Mouse (Mus musculus) left cerebral cortex, postnatal 10 days (tissue): Measurements from ENCODE around the gene Fxr1. TPM values are rescaled to one million over a fixed set of nuclear protein-coding genes. Genes with fewer than 3 reads are reported as not detected.
"Not testable (repeated sequence)": the region's sequence is repeated elsewhere in the genome, so short reads cannot be mapped to it uniquely, and the experiment has no call there.

Experiments used
- DNase-seq, 2 experiments: peaks; one replicate each; pipeline ENCODE4 v3.0.0; 2021 to 2022; ENCODE audit warnings: low spot score in 2 of 2, mixed read lengths in 1 of 2; ENCODE audit errors: extremely low spot score in 1 of 2
- intact Hi-C: fragments of 180-260 bp; cut with DNase I; formaldehyde crosslinking; loops from one replicate; pipeline ENCODE4 v1.15.1; 2025
- total RNA-seq, 2 experiments: library from RNA; stranded (reverse); gene quantifications; 2 replicates each; pipeline ENCODE4 v1.2.3; 2021

The Fxr1 gene
- 10 to 100 TPM; 66.0 to 66.3 TPM for total RNA-seq

DNA sequence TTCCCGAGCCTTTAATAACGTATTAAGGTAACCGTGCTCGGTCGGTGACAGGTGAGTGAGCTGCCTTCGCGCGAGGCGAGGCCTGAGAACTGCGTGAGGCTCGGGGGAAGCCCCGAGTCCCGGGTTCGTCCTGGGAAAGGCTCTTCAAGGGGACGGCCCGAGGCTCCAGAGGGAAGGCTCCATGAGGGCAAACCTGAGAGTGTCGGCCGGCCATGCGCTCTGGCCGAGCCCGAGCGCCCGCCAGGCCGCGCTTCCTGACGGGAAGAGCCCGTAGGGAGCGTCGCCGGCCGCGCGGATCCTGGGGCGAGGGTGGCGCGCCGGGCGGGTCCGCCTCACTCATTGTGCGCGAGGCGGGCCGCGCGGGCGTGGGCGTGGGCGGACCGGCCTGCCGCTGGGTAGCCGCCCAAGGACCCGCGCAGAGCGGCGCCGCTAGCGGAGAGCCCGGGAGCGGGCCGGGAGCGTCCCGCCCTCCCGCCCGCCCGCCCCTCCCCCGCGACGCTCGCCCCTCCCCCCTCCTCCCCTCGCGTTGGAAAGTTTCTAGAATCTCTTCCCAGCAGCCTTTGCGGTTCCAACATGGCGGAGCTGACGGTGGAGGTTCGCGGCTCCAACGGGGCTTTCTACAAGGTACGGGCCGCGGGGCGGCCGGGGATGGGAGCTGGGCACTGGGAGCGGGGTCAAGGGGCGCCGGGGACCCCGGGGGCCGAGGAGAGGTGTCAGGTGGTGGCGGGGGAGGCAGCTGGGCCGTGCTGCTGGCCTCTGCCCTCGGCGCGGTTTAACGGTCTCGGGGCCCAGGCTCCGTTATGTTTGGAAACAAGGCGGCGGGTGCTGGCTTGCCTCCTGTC lies at the start of gene Fxr1:
Gene Fxr1 (plus strand): TSS at position 404 of the 842 bp plus-strand sequence.
- intact Hi-C loops = no loop called here
- DNase-seq = peak; percentile 74 to 92

DNA sequence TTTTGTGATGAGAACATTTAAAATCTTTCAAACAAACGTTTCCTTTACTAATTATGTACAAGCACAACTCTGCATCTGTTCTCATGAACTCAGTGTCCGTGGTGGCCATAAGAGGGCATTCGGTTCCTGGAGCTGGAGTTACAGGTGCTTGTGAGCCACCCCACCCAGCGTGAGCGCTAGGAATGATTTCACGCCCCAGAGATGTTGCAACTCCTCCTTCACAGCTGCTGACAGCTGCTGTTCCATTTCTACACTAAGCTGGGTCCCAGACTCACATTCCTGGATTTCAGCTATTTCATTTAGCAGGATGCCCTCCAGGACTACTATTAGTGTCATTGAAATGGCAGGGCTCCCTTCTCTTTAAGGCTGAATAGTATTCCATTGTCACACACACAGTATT lies 40.3 kb upstream of the Fxr1 start:
- DNase-seq = no peak
- intact Hi-C loops = no loop called here

DNA sequence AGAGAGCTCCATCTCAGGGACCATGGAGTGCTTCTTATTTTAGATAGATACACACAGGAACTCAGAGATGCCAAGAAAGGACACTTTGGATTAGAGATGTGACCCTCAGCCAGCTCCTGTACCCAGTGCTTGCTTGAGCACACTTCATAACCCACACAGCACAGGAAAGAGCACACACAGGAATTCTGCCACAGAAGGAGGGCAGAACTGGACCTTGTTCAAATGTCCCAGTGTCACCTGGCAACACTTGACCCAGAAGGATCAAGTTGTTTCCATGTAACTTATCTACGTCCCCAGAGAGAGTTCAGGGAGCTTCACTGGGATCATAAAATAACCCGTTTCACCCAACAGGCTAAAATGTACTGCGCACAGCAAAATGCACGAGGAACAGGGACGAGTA lies 37.0 kb upstream of the Fxr1 start:
- no peak for DNase-seq
- intact Hi-C loops = no loop called here

DNA sequence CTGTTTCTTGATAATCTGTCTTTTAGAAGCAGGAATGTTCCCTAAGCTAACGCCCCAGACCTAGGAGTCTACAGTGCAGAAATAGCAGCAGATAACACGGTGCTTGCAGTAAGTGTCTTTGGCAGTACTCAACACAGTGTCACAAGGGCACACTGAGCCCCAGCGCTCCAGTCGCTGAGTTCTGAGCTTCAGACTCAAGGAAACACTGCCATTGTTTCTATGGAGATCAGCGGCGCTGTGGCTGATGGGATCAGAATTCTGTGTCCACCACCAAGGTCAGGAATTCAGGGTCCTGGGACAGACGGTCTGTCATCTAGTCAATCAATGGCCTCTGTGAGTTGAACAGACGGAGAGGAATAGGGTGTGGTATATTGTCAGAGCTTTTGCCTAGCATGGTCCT lies 30.4 kb upstream of the Fxr1 start:
- DNase-seq = no peak
- intact Hi-C loops = no loop called here

DNA sequence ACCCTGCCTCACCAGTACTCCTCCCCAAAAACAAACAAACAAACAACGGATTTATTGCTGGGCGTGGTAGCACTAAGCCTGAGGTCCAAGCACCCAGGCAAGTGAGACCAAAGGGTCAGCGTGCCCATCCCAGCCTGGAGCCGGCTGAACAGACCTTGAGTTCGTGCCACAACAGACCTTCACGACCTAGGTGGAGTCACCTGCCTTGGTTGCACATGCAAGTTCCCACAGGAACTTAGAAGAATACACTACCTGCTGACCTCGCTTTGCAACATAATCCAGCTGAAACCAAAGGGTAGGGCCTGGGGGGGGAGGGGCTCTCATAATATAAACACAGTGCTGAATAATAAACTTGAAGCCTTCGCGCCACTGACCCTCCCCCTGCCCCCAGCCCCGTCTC lies 29.3 kb upstream of the Fxr1 start:
- intact Hi-C loops = no loop called here
- no peak for DNase-seq

DNA sequence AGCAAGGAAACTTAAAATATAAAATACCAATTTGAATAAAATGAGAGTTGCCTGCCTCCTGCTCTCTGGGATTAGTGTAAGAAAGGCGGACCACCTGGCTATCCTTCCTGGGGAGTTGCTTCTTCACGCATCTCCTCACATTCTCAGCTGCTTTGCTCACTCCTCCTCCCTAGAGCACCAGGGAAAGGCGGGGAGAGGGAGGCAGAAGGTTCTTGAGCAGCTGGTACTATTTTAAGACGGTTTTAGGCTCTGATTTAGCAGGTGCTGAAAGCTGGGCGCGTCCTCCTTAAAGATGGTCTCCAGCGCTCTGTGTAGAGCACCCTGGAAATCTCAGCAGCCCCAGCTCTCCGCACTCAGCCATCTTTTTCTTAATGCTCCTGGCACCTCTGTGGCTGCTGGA lies 28.8 kb upstream of the Fxr1 start:
- intact Hi-C loops = no loop called here
- no peak for DNase-seq

DNA sequence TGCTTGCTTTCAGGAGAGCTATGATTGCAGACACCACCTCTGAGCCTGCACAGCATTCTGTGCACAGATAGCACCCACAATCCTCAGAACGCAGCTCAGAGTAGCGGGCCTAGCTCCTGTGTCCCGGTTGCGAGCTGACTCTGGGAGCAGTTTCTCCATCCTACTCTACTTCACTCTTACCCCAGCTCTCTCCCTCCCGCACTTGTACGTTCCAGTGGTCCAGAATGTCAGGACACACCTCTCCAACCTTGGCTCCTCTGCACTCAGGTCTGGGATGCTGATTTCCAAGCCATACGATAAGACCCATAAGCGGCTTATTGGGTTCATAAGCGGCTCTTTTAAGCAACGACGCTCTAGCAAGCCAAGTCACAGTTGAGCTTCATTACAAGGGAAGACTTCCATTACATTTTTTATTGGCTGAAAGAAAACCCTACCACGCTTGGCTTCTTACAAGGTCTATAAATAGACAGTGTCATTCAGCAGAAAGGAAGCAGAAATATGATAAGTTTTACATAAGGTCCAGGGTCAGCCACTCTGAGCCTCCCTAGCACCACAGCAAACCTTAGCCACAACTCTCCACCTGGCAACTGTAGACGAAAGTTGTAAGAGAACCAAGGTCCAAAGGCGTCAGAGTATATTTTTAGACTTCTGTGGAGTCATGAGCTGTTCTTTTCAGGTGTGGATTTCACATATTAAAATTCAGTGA lies 26.2 kb upstream of the Fxr1 start:
- intact Hi-C loops = no loop called here

DNA sequence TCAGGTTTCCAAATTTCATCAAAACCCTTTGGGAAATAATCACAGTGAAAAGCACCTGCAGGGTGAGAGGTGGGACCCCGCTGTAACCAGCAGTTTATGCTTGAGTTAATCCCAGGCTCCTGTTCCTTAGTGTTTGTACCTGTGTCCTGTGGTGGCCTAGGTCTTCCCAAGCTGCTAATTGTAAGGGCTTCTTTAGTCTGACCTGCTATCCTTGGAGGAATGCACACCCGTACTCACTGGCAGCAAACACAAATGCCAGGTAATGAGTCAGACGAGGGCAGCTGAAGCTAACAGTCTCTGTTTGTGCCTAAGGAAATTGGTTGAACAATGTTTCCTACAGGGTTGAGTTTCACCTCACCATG lies 25.6 kb upstream of the Fxr1 start:
- no peak for DNase-seq

More for the DNA sequence above, 26.2 kb upstream of the Fxr1 start:
- no peak for DNase-seq

DNA sequence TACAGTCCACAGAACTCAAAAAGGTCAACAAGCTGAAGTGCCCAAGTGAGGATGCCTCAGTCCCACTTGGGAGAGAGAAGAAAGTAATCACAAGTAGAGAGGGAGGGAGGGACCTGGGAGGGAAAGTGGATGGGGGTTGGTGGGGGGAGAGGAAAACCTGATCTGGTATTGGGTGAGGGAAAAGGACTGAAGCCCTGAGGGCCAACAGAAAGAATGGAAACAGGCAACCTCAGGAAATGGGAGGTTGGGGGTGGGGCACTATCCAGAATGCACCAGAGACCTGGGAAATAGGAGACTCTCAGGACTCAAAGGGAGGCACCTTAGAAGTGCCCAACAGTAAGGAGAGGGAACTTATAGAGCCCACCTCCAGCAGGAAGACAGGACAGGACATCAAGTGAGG lies 18.1 kb upstream of the Fxr1 start:
- intact Hi-C loops, DNase-seq: not testable (repeated sequence)

More for the DNA sequence above, 25.6 kb upstream of the Fxr1 start:
- intact Hi-C loops = no loop called here

DNA sequence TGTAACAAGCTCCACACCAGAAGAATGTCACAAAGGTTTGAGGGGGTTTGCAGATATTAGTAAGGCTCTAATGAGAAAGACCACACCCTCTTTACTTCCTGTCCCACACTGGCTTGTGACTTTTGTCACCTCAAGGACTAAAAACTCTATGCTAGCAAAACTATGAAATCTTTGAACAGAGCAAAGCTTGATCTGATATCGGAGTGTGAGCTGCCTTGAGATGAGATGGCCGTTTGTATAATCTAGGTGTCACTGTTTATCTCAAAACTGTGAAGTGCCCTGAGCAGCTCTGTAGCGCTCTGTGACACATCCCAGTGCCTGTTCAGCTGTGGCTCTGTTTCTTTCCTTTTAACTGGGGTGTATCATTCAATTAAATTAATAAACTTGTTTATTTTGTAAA lies 15.9 kb upstream of the Fxr1 start:
- no peak for DNase-seq
- intact Hi-C loops = no loop called here

DNA sequence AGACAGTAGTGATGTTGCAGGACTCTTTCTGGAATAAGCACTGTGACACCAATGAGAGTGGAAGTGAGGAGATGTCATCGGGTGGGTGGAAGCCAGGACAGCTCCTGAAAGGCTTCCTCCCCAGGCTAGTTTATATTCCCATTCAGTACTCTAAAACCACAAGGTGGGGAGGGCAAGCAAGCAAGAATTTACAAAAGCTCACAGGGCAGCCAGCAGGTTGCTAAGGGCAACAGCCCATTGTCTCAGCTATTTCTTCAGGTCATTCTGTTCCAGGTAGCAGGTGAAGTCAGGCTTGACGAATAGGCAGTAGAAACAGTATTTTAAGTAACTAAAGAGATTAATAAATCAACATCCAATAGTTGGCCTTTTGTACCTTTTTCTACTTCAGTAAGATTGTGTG lies 13.4 kb upstream of the Fxr1 start:
- intact Hi-C loops = no loop called here
- no peak for DNase-seq

DNA sequence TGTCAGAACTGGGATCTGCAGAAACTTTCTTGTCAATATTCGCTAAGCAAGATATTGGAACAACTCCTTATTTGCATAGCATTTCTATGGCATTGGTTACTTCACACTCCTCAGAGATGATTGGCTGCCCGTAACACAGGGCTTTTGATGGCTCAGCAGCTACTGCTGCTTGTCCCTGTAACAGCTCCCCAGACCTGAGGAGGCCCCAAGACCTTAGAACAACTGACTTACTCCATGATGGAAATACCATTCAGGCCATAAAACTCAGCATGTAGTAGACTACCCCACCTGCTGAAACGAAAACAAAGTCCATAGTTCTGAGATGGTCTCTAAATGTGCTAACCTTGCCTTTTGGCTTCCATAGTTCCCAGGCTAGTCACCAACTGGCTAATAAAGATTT lies 12.9 kb upstream of the Fxr1 start:
- intact Hi-C loops = no loop called here
- no peak for DNase-seq

DNA sequence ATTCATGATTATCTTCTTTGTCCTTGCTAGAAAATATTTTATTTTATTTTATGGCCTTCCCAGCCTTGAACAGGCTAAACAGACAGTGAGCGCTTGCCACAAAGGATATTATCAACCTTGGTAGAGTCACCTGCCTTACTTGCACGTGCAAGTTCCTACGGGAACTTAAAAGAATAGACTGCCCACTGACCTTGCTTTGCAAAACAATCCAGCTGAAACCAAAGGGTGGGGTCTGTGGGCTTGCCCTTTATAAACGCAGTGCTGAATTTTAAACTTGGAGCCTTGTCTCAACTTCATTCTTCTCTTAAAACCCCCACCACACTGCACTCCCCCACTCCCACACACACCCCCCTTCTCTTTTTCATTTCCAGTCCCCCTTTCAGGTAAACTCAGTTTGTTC lies 12.1 kb upstream of the Fxr1 start:
- intact Hi-C loops = no loop called here
- DNase-seq = no peak

DNA sequence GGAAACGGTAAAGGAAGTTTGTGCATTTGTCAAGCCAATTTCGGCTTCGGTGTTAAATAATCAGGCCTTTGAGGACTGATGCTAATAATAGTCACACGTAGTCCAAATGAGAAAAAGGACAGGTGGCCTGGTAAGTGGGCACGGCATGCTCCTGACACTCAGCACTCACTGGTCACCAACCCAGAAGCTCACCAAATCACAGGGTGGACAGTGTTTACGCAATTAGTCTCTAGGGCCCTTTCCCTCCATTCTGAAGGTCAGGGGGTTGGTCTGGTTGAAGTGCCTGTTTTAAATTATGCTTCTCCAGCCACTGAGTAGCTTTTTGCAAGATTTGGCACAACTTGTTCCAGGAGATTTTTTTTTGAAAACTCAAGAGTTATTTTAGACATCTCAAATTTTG lies 11.6 kb upstream of the Fxr1 start:
- intact Hi-C loops = no loop called here
- DNase-seq = no peak

DNA sequence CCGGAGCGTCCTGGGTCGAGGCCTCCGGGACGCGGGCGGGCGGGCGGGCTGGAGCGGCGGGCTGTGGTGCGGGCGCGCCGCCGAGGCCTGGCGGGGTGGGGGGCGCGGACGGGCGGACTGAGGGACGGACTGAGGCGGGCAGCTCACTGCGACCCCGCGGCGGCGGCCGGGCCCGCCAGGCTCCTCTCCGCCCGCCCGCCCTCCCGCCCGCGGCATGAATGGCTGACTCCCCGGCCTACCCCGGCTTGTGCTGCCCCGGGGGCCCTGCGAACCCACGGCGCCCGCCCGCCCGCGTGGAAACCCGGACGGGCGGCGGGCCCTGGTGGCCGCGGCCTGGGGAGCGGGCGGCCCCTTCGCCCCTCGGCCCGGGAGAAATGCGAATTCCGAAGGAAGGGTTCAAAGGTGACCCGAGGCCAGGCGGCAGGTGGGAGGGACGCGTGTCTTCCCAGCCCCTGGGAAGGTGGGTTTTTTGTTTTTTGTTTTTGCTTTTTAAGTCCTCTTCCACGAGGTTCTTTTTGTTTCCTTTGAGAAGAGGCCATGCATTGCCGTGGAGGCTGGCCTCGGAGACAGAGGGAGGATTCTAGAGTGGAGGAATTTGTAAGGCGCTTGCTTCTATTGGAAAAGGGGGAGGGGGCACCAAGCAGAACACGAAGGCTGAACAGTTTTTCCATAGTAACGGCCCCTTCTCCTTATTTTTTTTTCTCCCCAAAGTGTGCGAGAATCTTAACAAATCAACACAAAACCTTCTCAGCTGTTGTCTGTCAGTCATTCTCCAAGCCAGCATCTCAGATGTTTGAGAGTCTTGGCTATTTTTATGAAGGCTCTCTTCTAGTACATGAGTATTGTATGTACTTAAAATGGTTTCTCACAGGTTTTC lies 877 bp downstream of the Fxr1 start:
- intact Hi-C loops = no loop called here
- DNase-seq = no peak

DNA sequence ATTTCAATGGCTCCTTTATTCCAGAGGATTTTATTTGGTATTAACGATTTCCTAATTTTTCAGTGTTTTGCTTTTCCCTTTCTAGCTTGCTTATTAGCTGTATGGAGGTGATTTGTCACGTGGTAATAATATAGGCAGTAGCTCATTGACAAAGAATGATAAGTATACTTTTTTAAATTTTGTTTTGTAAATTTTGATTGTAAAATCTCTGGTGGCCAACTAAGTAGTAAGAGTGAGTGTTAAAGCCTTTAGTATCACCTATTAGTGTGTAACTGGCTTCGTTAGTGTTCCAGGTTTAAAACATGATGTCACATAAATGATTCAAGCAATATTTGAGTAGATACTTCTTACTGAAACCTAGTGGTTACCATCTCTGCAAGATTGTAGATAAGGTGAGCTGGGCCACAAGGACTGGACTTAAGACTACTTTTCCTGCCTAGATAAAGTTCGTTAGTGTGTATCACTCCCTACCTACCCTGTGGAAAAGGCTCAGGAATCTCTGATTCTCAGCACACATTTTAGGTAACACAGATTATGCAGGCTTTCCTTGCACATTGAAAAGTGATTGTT lies 1.6 kb downstream of the Fxr1 start:
- no peak for DNase-seq
- intact Hi-C loops = no loop called here

DNA sequence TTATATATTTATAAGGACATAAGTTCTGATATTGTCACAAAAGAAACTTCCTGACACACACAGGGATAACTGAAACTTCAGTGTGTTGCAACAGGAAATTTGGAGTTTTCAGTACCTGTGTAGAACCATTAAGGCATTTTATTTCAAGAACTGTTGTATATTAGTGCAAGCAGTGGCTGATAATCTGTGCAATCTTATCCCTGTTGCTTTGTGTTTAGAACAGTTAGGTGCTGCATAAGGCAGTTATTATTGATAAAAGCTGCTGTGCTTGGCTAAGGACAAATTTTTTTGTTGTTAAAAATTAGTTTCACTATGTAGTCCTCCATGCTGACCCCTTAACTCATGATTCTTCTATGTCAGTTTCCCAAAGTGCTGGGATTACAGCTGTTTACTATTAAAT lies 9.2 kb downstream of the Fxr1 start:
- intact Hi-C loops = no loop called here

DNA sequence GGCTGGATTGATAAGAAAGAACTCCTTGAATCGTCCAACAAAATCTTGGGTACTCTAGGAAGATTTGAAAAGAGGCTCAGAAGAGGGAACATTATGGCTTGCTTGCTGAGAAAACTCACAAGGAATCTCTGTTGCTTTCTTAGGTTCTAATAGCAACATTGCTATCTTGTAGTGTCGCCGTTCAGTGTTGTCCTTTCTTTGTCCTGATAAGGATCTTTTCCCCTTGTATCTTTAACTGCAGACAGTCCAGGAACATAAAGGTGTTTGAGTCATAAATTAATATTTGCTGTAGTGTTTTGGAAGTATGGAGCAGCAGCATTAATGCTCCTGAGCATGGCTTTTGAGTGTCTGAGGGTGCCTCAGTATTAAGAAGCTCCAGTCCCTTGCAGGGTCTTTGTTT lies 10.9 kb downstream of the Fxr1 start:
- no peak for DNase-seq
- intact Hi-C loops = no loop called here

More for the DNA sequence above, 9.2 kb downstream of the Fxr1 start:
- DNase-seq = no peak

DNA sequence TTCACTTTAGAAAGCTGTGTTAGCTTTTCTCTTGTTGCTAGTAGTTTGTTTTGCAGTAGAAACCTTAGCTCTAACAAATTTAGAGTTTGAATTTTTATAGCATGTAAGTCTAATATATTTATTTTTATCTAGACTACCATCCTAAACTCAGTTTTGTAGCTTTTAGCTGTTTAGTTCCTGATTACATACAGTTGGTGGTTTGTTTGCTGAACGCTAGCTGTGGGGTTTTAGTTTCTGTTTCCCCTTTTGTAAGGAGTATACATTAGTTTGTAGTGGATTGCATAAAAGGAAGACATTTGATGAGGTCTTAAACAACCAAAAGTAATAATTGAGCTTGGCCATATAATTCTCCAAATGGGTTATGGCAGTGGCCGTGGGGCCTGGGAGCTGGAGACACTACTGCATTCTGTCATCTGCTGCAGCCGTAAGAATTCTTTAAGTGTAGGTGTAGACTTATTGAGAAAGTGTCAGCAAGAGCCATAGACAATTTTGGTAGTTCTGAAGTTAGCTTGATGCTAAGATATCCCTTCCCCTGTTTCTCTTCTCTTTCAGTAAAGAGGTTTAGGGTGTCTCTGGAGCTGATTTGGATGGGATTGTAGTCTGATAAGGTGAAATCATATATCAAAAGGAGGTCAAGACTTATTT lies 14.1 kb downstream of the Fxr1 start:
- DNase-seq = no peak
- intact Hi-C loops = no loop called here
